Mouse (Mus musculus): ENCODE data around the gene Mthfd1l. TPM values are rescaled to one million over a fixed set of nuclear protein-coding genes. Genes with fewer than 3 reads are reported as not detected.

The Mthfd1l gene
- polyA plus RNA-seq, 1 experiment from 2014 or later = 5.5 TPM

DNA sequence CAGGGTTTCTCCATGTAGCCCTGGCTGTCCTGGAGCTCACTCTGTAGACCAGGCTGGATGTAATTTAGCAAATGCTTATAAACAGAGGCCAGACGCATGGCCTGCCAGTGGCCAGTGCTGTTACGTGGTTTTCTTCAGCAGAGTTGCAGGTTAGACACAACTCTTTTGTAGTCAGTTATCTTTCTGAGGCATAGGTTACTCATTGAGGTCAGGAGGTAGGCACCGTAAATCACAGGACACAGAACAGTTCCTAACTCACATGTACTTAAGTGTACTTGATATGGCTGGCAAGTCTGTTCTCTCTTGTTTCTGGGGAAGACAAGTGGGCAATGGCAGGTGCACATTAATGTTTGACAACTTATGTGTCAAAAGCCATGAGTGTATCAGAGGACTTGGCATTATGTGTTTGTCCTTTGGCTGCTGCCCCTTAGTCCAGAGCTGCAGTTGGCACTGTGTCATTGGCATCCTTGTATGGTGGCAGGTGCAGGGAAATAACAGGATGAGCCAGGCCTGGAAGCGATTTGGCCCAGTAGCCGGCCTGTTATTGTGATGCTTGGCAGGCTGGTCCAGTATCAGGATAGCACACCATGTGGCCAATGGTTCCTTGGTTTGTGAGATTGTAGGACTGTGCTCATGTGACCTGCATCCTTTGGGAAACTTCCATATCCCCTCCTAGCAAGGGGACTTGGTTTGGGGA lies 6.0 kb downstream of the Mthfd1l start:
- no peak for TF ChIP-seq CTCF (IDR thresholded peaks at IDR 0.05; ENCODE audit: low read depth)
- TF ChIP-seq EP300 (optimal IDR thresholded peaks at IDR 0.05) = no peak
- ATAC-seq (ENCODE audit: low FRiP score, low TSS enrichment) = peak; percentile 28; the same call in 1 of the 2 replicates
- no peak for DNase-seq (ENCODE audit: low spot score)
- H3K36me3 ChIP-seq (ENCODE audit: control insufficient read depth, insufficient read depth, low read length) = no peaks in the 10 kb centered on the region
- WGBS = 83% methylated on average over 5 of the region's 5 CpGs
- no peak overlapping the region for H3K9ac ChIP-seq (ENCODE audit: low read length)
- H3K4me2 ChIP-seq (replicated peaks; ENCODE audit: low read depth) = no peak overlapping the region
- H3K4me1 ChIP-seq (replicated peaks; ENCODE audit: control insufficient read depth, insufficient read depth) = no peaks in the 10 kb centered on the region
- no peak overlapping the region for H3K4me3 ChIP-seq (ENCODE audit: low read depth, low read length)
- H3K9me3 ChIP-seq (ENCODE audit: control insufficient read depth, low read length) = no peaks in the 10 kb centered on the region
- H3K27me3 ChIP-seq (ENCODE audit: control insufficient read depth, insufficient read depth, low read length) = no peaks in the 10 kb centered on the region
- H3K27ac ChIP-seq (replicated peaks) = no peak overlapping the region

DNA sequence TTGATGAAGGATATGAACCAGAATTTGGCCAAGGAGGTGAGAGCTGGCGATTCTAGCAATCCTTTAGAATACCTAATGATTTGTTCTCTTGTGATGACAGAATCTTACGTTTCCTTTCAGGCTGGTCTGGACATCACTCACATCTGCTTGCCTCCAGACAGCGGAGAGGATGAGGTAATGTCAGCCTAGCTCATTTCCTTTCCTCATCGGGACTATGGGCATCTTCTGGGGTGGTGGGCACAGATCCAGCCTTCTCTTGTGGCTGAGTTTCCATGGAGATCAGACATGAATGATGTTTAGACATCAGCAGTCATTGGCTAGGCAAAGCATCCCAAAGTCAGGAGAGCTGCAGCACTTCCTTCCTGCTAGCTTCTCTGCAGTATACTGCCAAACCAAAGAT lies 7.3 kb downstream of the Mthfd1l start:
- H3K4me2 ChIP-seq (replicated peaks; ENCODE audit: low read depth) = no peak overlapping the region
- TF ChIP-seq CTCF (IDR thresholded peaks at IDR 0.05; ENCODE audit: low read depth) (no peak), EP300 (optimal IDR thresholded peaks at IDR 0.05) (no peak)
- H3K36me3 ChIP-seq (ENCODE audit: control insufficient read depth, insufficient read depth, low read length) = no peaks in the 10 kb centered on the region
- no peak overlapping the region for H3K9ac ChIP-seq (ENCODE audit: low read length)
- H3K4me1 ChIP-seq (replicated peaks; ENCODE audit: control insufficient read depth, insufficient read depth) = no peaks in the 10 kb centered on the region
- no peak overlapping the region for H3K4me3 ChIP-seq (ENCODE audit: low read depth, low read length)
- ATAC-seq (ENCODE audit: low FRiP score, low TSS enrichment) = no peak
- no peaks in the 10 kb centered on the region for H3K27me3 ChIP-seq (ENCODE audit: control insufficient read depth, insufficient read depth, low read length)
- 88% methylated on average over 4 of the region's 4 CpGs for WGBS
- no peak for DNase-seq (ENCODE audit: low spot score)
- H3K9me3 ChIP-seq (ENCODE audit: control insufficient read depth, low read length) = no peaks in the 10 kb centered on the region
- no peak overlapping the region for H3K27ac ChIP-seq (replicated peaks)

DNA sequence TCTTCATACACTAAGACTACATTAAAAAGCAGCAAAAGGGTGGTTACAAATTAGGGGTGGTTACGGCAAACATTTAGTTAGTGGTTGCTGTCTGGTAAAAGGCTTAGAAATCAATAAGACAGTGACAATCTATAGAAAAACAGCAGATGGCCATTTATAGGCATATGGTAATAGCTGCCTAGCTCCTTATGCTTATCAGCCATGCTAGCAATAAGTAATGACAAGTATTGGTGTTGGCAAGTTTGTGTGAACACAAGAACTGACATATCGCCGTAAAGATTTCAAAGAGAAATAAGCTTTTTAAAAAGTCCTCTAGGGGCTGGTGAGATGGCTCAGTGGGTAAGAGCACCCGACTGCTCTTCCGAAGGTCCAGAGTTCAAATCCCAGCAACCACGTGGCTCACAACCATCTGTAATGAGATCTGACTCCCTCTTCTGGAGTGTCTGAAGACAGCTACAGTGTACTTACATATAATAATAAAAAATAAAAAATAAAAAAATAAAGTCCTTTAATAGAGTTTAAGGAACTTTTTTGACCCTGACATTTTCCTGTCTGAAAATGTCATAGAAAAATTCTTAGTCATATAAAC lies 17.5 kb downstream of the Mthfd1l start:
- H3K36me3 ChIP-seq (ENCODE audit: control insufficient read depth, insufficient read depth, low read length) = peaks cover 2% of the 10 kb centered on the region; the same call in 1 of the 2 replicates
- no peak for ATAC-seq (ENCODE audit: low FRiP score, low TSS enrichment)
- no peak overlapping the region for H3K27ac ChIP-seq (replicated peaks)
- H3K4me3 ChIP-seq (ENCODE audit: low read depth, low read length) = no peak overlapping the region
- no peaks in the 10 kb centered on the region for H3K4me1 ChIP-seq (replicated peaks; ENCODE audit: control insufficient read depth, insufficient read depth)
- no peak for TF ChIP-seq EP300 (optimal IDR thresholded peaks at IDR 0.05)
- TF ChIP-seq CTCF (IDR thresholded peaks at IDR 0.05; ENCODE audit: low read depth) = no peak
- WGBS = 93% methylated on average over 6 of the region's 6 CpGs
- no peak for DNase-seq (ENCODE audit: low spot score)
- no peak overlapping the region for H3K4me2 ChIP-seq (replicated peaks; ENCODE audit: low read depth)
- no peaks in the 10 kb centered on the region for H3K27me3 ChIP-seq (ENCODE audit: control insufficient read depth, insufficient read depth, low read length)
- no peak overlapping the region for H3K9ac ChIP-seq (ENCODE audit: low read length)
- no peaks in the 10 kb centered on the region for H3K9me3 ChIP-seq (ENCODE audit: control insufficient read depth, low read length)

DNA sequence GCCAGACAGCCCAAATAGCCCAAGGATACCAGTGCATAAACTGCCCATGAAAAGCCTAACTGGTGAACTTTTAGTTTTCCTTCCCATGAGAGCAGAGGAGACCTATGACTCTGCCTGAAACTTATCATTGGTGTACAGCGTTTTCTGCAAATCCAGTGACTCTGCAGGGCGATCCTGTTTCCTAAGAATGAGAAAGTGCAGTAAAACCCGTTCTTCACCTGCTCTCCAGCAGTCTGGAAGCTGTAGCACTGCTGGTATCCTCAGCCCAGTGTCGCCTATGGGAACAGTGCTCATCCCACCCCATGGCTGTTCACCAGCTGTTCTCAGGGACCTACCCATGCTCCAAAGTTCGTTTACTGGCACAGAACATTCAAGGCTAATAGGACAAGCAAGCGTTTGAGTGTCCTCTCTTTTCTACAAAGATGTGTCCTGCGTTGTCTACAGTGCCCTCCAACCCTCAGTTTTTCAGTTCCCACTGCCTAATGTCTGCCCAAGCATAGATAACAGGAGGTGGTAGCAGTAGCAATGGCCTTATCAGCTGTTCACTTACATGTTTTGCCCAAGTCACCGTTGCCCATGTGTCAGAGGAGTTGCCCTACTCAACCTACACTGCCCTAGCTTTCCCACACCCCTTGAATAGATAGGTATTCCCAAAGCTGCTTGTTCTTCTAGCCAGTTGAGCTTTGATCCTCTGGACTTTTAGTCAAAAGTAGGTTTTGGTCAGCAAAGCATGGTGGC lies 20.6 kb downstream of the Mthfd1l start:
- no peak overlapping the region for H3K4me2 ChIP-seq (replicated peaks; ENCODE audit: low read depth)
- no peak for ATAC-seq (ENCODE audit: low FRiP score, low TSS enrichment)
- no peak overlapping the region for H3K9ac ChIP-seq (ENCODE audit: low read length)
- no peak overlapping the region for H3K27ac ChIP-seq (replicated peaks)
- peaks cover 2% of the 10 kb centered on the region; the same call in 1 of the 2 replicates for H3K36me3 ChIP-seq (ENCODE audit: control insufficient read depth, insufficient read depth, low read length)
- H3K27me3 ChIP-seq (ENCODE audit: control insufficient read depth, insufficient read depth, low read length) = no peaks in the 10 kb centered on the region
- no peaks in the 10 kb centered on the region for H3K4me1 ChIP-seq (replicated peaks; ENCODE audit: control insufficient read depth, insufficient read depth)
- WGBS = 86% methylated on average over 8 of the region's 8 CpGs
- no peak for DNase-seq (ENCODE audit: low spot score)
- TF ChIP-seq CTCF (IDR thresholded peaks at IDR 0.05; ENCODE audit: low read depth) (no peak), EP300 (optimal IDR thresholded peaks at IDR 0.05) (no peak)
- H3K9me3 ChIP-seq (ENCODE audit: control insufficient read depth, low read length) = no peaks in the 10 kb centered on the region
- H3K4me3 ChIP-seq (ENCODE audit: low read depth, low read length) = no peak overlapping the region

DNA sequence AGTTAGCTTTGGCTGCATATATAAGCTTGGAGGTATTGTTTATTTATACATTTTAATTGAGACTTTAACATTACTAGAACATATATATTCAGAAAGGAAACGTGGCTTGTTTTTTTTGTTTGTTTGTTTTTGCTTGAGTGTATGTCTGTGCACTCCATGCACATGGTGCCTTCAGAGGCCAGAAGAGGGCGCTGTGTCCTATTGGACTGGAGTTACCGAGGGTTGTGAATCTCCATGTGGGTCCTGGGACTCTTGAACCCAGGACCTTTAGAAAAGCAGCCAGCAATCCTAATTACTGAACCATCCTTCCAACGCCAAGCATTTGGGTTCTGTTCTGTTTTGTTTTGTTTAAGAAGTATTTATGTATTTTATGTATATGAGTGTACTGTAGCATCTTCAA lies 22.4 kb downstream of the Mthfd1l start:
- no peak for ATAC-seq (ENCODE audit: low FRiP score, low TSS enrichment)
- no peaks in the 10 kb centered on the region for H3K27me3 ChIP-seq (ENCODE audit: control insufficient read depth, insufficient read depth, low read length)
- H3K4me1 ChIP-seq (replicated peaks; ENCODE audit: control insufficient read depth, insufficient read depth) = no peaks in the 10 kb centered on the region
- no peak overlapping the region for H3K4me3 ChIP-seq (ENCODE audit: low read depth, low read length)
- H3K36me3 ChIP-seq (ENCODE audit: control insufficient read depth, insufficient read depth, low read length) = peaks cover 2% of the 10 kb centered on the region; the same call in 1 of the 2 replicates
- no peak overlapping the region for H3K27ac ChIP-seq (replicated peaks)
- no peak overlapping the region for H3K4me2 ChIP-seq (replicated peaks; ENCODE audit: low read depth)
- DNase-seq (ENCODE audit: low spot score) = no peak
- TF ChIP-seq CTCF (IDR thresholded peaks at IDR 0.05; ENCODE audit: low read depth) (peak; percentile 38; the same call in 1 of the 2 replicates), EP300 (optimal IDR thresholded peaks at IDR 0.05) (no peak)
- H3K9ac ChIP-seq (ENCODE audit: low read length) = no peak overlapping the region
- no peaks in the 10 kb centered on the region for H3K9me3 ChIP-seq (ENCODE audit: control insufficient read depth, low read length)
- WGBS = 84% methylated on average over 4 of the region's 4 CpGs

Measured in stomach, postnatal 0 days (tissue).